Mouse (Mus musculus) kidney, postnatal 4 days (tissue): Measurements from ENCODE around the gene Ankdd1b.

Experiments
- DNase-seq, 2 experiments: peaks; one replicate each; pipeline ENCODE4 v3.0.0; 2021; ENCODE audit warnings: mixed read lengths in 2 of 2

Ankdd1b gene

GRCm38 (mm10) chr13:96405518-96405917 is 65.5 kb downstream of the Ankdd1b start:
- no peak for DNase-seq

GRCm38 (mm10) chr13:96401251-96401650 is 69.7 kb downstream of the Ankdd1b start:
- no peak for DNase-seq

- peak in 1 of 2 experiments; percentile 5 for DNase-seq
Measured at GRCm38 (mm10) chr13:96389301-96389700, 81.7 kb downstream of the Ankdd1b start.

GRCm38 (mm10) chr13:96388042-96388888 is 82.7 kb downstream of the Ankdd1b start, which contains the start of gene Poc5:
Poc5 (plus strand) TSS chr13:96388294.
- DNase-seq = peak; percentile 96 to 98

GRCm38 (mm10) chr13:96377883-96378282 is 93.1 kb downstream of the Ankdd1b start:
- no peak for DNase-seq

- peak in 1 of 2 experiments; percentile 3 for DNase-seq
Measured at GRCm38 (mm10) chr13:96376871-96377270, 94.1 kb downstream of the Ankdd1b start.

GRCm38 (mm10) chr13:96375519-96375918 is 95.5 kb downstream of the Ankdd1b start:
- DNase-seq = peak; percentile 11 to 15
